Mouse (Mus musculus) stomach, embryonic 16.5 days (tissue): ENCODE data around the gene Tfap2e. TPM values are rescaled to one million over a fixed set of nuclear protein-coding genes. Genes with fewer than 3 reads are reported as not detected.

Experiments
- ATAC-seq: fragments of 200-750 bp; cut with Nextera tagmentation; 2 replicates; pipeline ENCODE4 v1.8.0; 2017; ENCODE audit warnings: moderate number of reproducible peaks, moderate TSS enrichment; ENCODE audit not compliant: insufficient read depth, low FRiP score
- H3K27ac ChIP-seq: fragments of 300-500 bp; sonication (generic); 2 replicates; pipeline ENCODE4 v1.5.1; 2014; ENCODE audit warnings: low read length
- H3K27me3 ChIP-seq: fragments of 300-500 bp; sonication (generic); 2 replicates; pipeline ENCODE4 v1.6.1; 2014; ENCODE audit warnings: low read length, control low read depth, mixed read lengths; ENCODE audit not compliant: control insufficient read depth, insufficient read depth
- H3K36me3 ChIP-seq: fragments of 300-500 bp; sonication (generic); 2 replicates; pipeline ENCODE4 v1.6.1; 2014; ENCODE audit warnings: low read length; ENCODE audit not compliant: control insufficient read depth, insufficient read depth
- H3K4me1 ChIP-seq: fragments of 300-500 bp; sonication (generic); 2 replicates; pipeline ENCODE4 v1.6.1; 2014; ENCODE audit warnings: low read length, control low read depth, mixed read lengths; ENCODE audit not compliant: control insufficient read depth, insufficient read depth
- H3K4me2 ChIP-seq: fragments of 300-500 bp; sonication (generic); 2 replicates; pipeline ENCODE4 v1.6.1; 2014; ENCODE audit warnings: low read depth, low read length, mixed read lengths
- H3K4me3 ChIP-seq: fragments of 300-500 bp; sonication (generic); replicated peaks from 2 replicates; pipeline ENCODE4 v1.5.1; 2014; ENCODE audit warnings: mild to moderate bottlenecking, low read length
- H3K9ac ChIP-seq: fragments of 300-500 bp; sonication (generic); 2 replicates; pipeline ENCODE4 v1.6.1; 2014; ENCODE audit warnings: low read length
- H3K9me3 ChIP-seq: fragments of 300-500 bp; sonication (generic); replicated peaks from 2 replicates; pipeline ENCODE4 v1.6.1; 2016; ENCODE audit warnings: low read length, control low read depth; ENCODE audit not compliant: control insufficient read depth
- WGBS: fragments of 180-500 bp; shearing (Covaris S2); extraction: QIAGEN DNeasy Blood & Tissue Kit; methylation state at CpG from one replicate; pipeline ENCODE4 v1.1.7; 2014; 5-methylcytosine and 5-hydroxymethylcytosine counted together
- polyA plus RNA-seq: library from polyadenylated mRNA; unstranded; fragments of >200 nt; fragmentation: Nextera tagmentation; extraction: Ambion mirVana; gene quantifications from 2 replicates; pipeline ENCODE4 v1.2.1, GENCODE M21; 2015

Gene Tfap2e
- polyA plus RNA-seq, 1 experiment from 2014 or later, result not detected

- ATAC-seq, result no peak
- Histone ChIP-seq H3K4me1 (peaks cover 5% of the 10 kb centered on the region; the same call in 1 of the 2 replicates), H3K9ac (no peak overlapping the region), H3K27me3 (no peaks in the 10 kb centered on the region), H3K4me2 (no peak overlapping the region), H3K4me3 (no peak overlapping the region), H3K9me3 (no peaks in the 10 kb centered on the region), H3K36me3 (peaks cover 7% of the 10 kb centered on the region; the same call in 1 of the 2 replicates), H3K27ac (no peak overlapping the region)
- 80% methylated on average over 10 of the region's 10 CpGs for WGBS
These were observed 10.3 kb upstream of the Tfap2e start for GRCm38 (mm10) chr4:126746194-126746840.

GRCm38 (mm10) chr4:126745506-126746193 lies 9.6 kb upstream of the Tfap2e start:
- H3K4me3 ChIP-seq, result no peak overlapping the region
- WGBS, result 44% methylated on average over 13 of the region's 13 CpGs
- H3K9ac ChIP-seq, result no peak overlapping the region
- no peak overlapping the region for H3K4me2 ChIP-seq
- H3K27ac ChIP-seq, result no peak overlapping the region
- no peaks in the 10 kb centered on the region for H3K9me3 ChIP-seq
- no peaks in the 10 kb centered on the region for H3K27me3 ChIP-seq
- peaks cover 7% of the 10 kb centered on the region; the same call in 1 of the 2 replicates for H3K36me3 ChIP-seq
- no peak for ATAC-seq
- H3K4me1 ChIP-seq, result peaks cover 5% of the 10 kb centered on the region; the same call in 1 of the 2 replicates

GRCm38 (mm10) chr4:126744831-126745230 lies 8.8 kb upstream of the Tfap2e start:
- Histone ChIP-seq H3K4me2 (no peak overlapping the region), H3K9ac (no peak overlapping the region), H3K9me3 (no peaks in the 10 kb centered on the region), H3K4me3 (no peak overlapping the region), H3K36me3 (peaks cover 7% of the 10 kb centered on the region; the same call in 1 of the 2 replicates), H3K27me3 (no peaks in the 10 kb centered on the region), H3K4me1 (peaks cover 5% of the 10 kb centered on the region; the same call in 1 of the 2 replicates), H3K27ac (no peak overlapping the region)
- WGBS, result 92% methylated on average over 14 of the region's 14 CpGs
- ATAC-seq, result no peak

- peaks cover 5% of the 10 kb centered on the region; the same call in 1 of the 2 replicates for H3K36me3 ChIP-seq
- ATAC-seq, result no peak
- 26% methylated on average over 11 of the region's 11 CpGs for WGBS
These were observed 7.7 kb upstream of the Tfap2e start for GRCm38 (mm10) chr4:126743713-126744112.

GRCm38 (mm10) chr4:126742976-126743375 lies 6.9 kb upstream of the Tfap2e start:
- H3K4me3 ChIP-seq, result no peak overlapping the region
- H3K9ac ChIP-seq, result no peak overlapping the region
- peaks cover 18% of the 10 kb centered on the region for H3K27me3 ChIP-seq
- no peak for ATAC-seq
- H3K4me1 ChIP-seq, result no peaks in the 10 kb centered on the region; the same call in 1 of the 2 replicates
- no peak overlapping the region for H3K27ac ChIP-seq
- 52% methylated on average over 2 of the region's 2 CpGs for WGBS
- no peak overlapping the region for H3K4me2 ChIP-seq
- H3K9me3 ChIP-seq, result no peaks in the 10 kb centered on the region
- no peaks in the 10 kb centered on the region for H3K36me3 ChIP-seq

More at GRCm38 (mm10) chr4:126743713-126744112, 7.7 kb upstream of the Tfap2e start:
- Histone ChIP-seq H3K4me1 (no peaks in the 10 kb centered on the region; the same call in 1 of the 2 replicates), H3K4me3 (no peak overlapping the region), H3K27me3 (peaks cover 10% of the 10 kb centered on the region), H3K9me3 (no peaks in the 10 kb centered on the region), H3K27ac (no peak overlapping the region), H3K4me2 (no peak overlapping the region), H3K9ac (no peak overlapping the region)

GRCm38 (mm10) chr4:126741448-126741847 lies 5.4 kb upstream of the Tfap2e start:
- Histone ChIP-seq H3K4me1 (no peaks in the 10 kb centered on the region; the same call in none of the 2 replicates), H3K9me3 (no peaks in the 10 kb centered on the region), H3K27me3 (peaks cover 32% of the 10 kb centered on the region), H3K9ac (peak overlapping the region; percentile 57), H3K4me2 (no peak overlapping the region; the same call in 1 of the 2 replicates), H3K4me3 (no peak overlapping the region), H3K27ac (no peak overlapping the region), H3K36me3 (no peaks in the 10 kb centered on the region)
- WGBS, result 4% methylated on average over 12 of the region's 12 CpGs
- ATAC-seq, result no peak

- no peak overlapping the region for H3K27ac ChIP-seq
- peaks cover 10% of the 10 kb centered on the region for H3K4me1 ChIP-seq
- WGBS, result 20% methylated on average over 10 of the region's 10 CpGs
- H3K4me3 ChIP-seq, result no peak overlapping the region
- H3K9me3 ChIP-seq, result no peaks in the 10 kb centered on the region
- H3K4me2 ChIP-seq, result no peak overlapping the region
- no peak overlapping the region for H3K9ac ChIP-seq
- H3K36me3 ChIP-seq, result no peaks in the 10 kb centered on the region
- ATAC-seq, result no peak
- H3K27me3 ChIP-seq, result peaks cover 45% of the 10 kb centered on the region
These were observed 4.1 kb upstream of the Tfap2e start for GRCm38 (mm10) chr4:126739966-126740676.

GRCm38 (mm10) chr4:126735382-126736000 lies 549 bp downstream of the Tfap2e start:
- Histone ChIP-seq H3K27ac (no peak overlapping the region), H3K4me1 (peaks cover 13% of the 10 kb centered on the region; the same call in 1 of the 2 replicates), H3K27me3 (peaks cover 89% of the 10 kb centered on the region), H3K9ac (peak overlapping the region; percentile 57), H3K9me3 (no peaks in the 10 kb centered on the region), H3K36me3 (no peaks in the 10 kb centered on the region), H3K4me3 (peak overlapping the region; percentile 41), H3K4me2 (peak overlapping the region; percentile 52)
- ATAC-seq, result 0 out of 2 replicates have a peak, but pooled peaks have one; percentile 35
- 2% methylated on average over 57 of the region's 62 CpGs for WGBS
